Mouse (Mus musculus) left cerebral cortex, postnatal 25 days (tissue): ENCODE measurements around the gene Khsrp. TPM values are rescaled to one million over a fixed set of nuclear protein-coding genes. Genes with fewer than 3 reads are reported as not detected.

ENCODE experiments used
- DNase-seq, 2 experiments: peaks; one replicate each; pipeline ENCODE4 v3.0.0; 2022; ENCODE audit warnings: low spot score in 2 of 2, mixed read lengths in 1 of 2
- intact Hi-C: fragments of 180-260 bp; cut with DNase I; formaldehyde crosslinking; loops from one replicate; pipeline ENCODE4 v1.15.1; 2025
- total RNA-seq, 2 experiments: library from RNA; stranded (reverse); gene quantifications; 2 replicates each; pipeline ENCODE4 v1.2.3; 2021

Khsrp gene
- total RNA-seq, 2 experiments from 2014 or later, result 103 to 110 TPM

GRCm38 (mm10) chr17:57032854-57033253, 1.5 kb upstream of the Khsrp start:
- DNase-seq, result no peak
- intact Hi-C loops, result no loop called here

DNA sequence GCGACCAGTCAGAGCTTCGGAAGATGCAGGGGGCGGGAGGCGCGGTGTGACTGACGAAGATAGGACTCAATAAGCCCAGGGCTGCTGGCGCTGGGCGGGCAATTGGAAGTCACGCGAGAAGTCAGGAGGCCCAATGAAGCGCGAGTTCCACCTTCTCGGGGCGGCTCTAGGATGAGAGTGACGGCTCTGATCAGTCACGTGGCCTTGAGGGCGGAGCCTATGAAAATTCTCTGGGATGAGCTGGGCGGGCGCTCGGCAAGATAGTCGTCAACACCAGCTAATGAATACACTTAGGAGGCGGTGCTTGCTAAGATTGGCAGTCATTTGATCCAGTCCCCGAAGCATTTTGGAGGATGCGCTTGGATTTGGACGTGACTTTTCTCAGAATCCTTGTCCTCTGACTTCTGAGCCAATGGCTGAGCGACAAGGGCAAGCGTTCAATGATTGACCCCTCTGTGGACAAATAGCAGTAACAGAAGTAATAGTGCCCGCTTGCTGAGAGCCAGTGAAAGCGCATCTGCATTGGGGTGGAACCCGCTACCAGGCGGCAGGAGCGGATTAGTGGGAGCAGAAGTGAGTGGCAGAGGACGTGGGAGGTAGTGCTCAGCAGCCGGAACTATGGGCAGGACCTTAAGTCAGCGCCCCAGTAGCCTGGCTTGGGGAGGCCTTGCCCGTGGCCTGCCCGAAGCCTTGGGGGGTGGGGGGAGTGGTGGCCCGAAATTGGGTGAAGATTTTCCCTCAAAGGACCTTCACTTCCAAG, 519 bp upstream of the Khsrp start:
- peak; percentile 100 for DNase-seq
- intact Hi-C loops, result loop anchor here (1.0 kb wide), 1 partner anchor 27 kb away; the partner anchor contains the start of genes Crb3 and Slc25a23

DNA sequence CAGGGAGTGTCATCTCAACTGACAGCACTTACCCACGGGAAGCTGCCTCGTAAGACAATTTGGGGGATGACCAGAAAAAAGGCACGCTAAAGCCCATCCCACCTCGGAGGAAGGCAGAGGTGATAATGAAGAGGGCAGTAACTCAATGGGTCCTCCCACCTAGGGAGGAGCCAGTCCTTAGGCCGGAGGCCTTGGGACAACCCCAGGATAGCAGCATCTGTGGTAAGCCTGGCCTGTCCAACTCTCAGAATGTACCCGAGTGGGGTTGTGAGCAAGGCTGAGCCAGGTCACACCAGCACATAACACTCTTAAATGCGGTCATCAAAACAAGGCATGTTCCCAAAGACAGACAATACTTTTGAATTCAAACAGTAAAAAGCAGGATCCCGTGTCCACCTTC, 1.6 kb downstream of the Khsrp start:
- DNase-seq, result no peak
- intact Hi-C loops, result no loop called here

DNA sequence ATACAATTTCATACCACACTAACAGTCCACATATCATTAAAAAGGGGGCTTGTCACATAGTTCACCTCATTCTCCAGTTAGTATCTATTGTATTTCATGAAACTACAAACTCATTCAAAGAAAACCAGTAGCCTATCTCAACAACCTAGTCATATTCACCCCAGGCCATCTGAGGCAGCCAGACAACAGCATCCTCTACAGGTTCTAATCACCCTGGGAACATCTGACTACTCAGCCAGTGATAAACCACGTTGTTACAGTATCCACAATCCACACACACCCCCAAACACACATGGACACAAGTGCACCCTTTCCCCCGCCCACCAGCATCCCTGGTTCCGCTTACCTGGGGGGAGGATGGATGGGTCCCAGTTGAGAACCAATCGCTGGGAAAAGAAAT, 3.9 kb downstream of the Khsrp start:
- intact Hi-C loops, result no loop called here

DNA sequence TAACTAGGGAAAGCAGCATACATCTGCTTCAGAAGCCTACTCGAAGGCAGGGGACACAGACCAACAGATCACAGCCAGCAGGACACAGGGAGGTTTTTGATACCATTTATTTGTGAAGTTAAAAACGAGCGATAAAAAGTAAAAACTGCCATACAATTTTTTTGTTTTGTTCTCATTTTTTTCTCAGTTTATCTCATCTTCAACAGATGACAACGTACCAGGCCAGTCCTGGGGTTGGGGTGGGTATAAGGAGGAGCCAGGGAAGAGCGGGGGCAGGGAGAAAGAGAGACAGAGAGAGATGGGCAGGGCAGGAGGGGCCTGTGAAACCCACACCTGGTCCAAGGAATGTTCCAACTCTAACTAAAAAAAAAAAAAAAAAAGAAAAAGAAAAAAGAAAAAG, 10.4 kb downstream of the Khsrp start:
- no peak for DNase-seq
- intact Hi-C loops, result no loop called here

More for the DNA sequence above, 3.9 kb downstream of the Khsrp start:
- no peak for DNase-seq

GRCm38 (mm10) chr17:57019693-57020092, 11.6 kb downstream of the Khsrp start:
- DNase-seq, result no peak
- intact Hi-C loops, result no loop called here

- DNase-seq, result no peak
- intact Hi-C loops, result no loop called here
Observed at GRCm38 (mm10) chr17:57012245-57012795, 19.0 kb downstream of the Khsrp start.

DNA sequence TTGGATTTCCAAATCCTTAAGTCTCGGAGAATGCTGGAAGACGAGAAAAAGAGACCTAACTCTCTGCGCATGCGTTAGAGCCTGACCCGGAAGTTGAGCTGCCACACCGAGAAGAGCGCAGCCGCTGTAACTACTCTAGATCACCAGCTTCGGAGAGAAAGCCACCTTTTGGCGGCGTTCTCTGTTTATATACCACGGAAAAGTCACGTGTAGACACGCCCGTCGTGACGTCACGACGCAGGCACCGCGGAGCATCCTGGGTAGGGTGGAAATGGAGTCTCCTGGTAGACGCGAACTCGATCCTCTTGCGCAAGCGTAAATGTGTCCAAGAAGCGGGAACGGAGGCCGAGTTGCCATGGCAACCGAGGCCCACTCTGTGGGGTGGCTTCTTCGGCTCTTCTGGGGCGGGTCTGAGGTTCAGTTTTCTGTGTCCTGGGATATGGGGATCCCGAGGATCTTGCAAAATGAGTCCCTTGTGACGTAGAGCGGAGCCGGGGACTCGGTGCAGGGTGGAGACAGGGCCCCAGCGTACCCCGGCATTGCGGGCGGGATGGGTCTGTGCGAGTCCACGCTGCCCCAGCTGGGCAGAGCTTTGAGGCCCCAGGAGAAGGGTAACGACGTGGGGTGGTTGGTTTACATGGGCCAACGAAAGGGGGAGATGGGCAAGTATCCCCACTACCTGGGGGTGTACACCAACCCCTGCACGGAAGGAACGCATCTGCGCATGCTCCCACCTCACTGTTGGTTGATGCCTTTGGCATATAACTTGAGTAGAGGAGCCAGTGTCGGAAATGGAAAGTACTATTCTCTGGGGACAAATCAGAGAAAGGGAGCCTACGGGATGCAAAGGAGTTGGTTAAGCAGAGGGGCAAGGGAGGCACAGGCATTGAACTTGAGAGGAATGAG, 19.8 kb downstream of the Khsrp start, which contains the start of the genes Gtf2f1 and Gm17949:
Gene Gtf2f1, minus strand, starts transcription at position 53 of the 906 bp plus-strand sequence.
Gene Gm17949, plus strand, starts transcription at position 234 of the 906 bp plus-strand sequence.
- peak; percentile 95 to 99 for DNase-seq
- intact Hi-C loops, result loop anchor here (1.0 kb wide), 3 partner anchors 14 to 48 kb away; partner anchors contain the start of genes Alkbh7, Clpp, Crb3 and Slc25a23

DNA sequence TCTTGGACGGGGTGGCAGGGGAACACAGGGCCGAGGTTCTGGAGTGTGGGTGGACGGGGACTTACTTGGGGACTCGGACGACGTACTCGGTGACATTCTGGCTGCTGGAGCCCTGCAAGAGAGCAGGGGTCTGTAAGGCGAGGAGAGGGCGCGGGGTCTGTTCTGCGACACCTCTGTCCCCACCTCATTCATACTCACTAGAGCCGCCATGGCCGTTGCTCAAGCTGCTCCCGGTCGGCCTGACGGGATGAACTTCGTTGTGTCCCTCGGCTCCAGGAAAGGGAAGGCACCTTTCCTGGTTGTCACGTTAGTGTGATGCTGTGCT, 20.4 kb downstream of the Khsrp start:
- DNase-seq, result no peak
- intact Hi-C loops, result loop anchor here (1.0 kb wide), 3 partner anchors 14 to 48 kb away; partner anchors contain the start of genes Alkbh7, Clpp, Crb3 and Slc25a23

GRCm38 (mm10) chr17:57007137-57007905, 24.0 kb downstream of the Khsrp start:
- intact Hi-C loops, result no loop called here
- no peak for DNase-seq

DNA sequence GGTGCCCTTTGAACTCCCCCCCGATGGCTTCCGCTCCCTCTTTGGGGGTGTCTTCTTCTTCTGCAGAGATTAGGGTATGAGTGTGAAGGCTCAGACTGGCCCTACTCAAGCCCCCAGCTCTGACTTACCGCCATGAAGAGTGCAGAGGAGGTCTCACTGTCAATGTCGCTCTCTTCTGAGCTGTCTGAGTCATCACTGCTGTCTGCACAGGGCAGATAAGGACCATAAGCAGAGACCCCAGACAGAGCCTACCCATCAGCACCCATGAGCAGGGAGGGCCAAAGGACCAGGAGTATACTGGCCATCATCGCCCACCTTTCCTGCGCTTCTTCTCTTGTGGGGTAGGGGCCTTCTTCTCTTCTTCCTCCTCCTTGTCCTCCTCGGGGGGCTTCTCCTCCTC, 27.3 kb downstream of the Khsrp start:
- no peak for DNase-seq
- intact Hi-C loops, result no loop called here

DNA sequence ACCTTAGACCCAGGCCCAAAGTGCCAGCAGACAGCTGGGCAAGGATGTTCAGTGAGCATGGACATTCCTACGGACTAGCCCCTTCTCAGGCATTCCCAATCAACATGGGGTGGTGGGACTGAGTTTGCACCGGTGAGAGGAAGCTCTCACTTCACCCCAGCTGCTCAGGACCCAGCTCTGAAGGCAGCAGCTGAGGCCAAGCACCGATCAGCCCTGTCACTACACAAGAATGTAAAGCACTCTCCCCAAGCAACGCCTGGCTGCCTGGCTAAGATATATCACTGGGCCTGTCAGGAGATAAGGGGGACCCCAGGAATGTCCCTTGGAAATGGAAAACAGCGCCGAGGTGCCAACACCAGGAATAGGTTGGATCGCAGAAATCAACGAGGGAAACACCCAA, 30.1 kb downstream of the Khsrp start:
- DNase-seq, result no peak
- intact Hi-C loops, result no loop called here

DNA sequence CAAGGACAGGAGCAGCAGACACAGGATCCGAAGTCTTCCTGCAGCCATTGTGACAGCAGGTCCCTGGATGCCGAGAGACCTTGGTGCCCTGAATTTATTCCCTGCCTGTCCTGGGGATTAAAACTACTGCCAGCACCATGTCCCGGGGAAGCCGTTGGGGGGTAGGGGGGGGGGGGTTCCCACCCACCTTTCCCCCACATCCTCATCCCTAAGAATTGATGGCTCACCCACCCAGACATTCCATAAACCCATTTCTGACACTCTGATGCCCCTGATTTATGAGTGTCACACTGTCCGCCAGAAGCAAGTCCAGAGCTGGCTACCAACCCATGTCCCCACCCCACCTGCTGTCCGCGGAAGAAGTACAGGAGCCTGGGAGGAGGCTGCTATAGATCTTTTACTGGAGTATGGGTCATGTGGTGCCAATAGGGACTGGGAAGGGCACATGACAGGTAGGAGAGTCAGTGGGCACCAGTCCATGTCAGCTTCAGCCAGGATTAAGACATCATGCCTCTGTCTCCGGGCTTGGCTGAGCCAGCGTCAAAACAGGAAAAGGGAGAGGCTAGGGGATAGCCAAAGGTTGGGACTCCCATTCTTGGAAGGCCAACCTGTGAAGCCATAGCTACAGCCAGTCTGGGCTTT, 31.2 kb downstream of the Khsrp start, which contains the start of gene Pspn:
Gene Pspn, minus strand, starts transcription at position 51 of the 642 bp plus-strand sequence.
- DNase-seq, result no peak
- intact Hi-C loops, result loop anchor here (5.0 kb wide), 2 partner anchors 103 to 167 kb away; no protein-coding TSS in a partner anchor

- intact Hi-C loops, result loop anchor here (5.0 kb wide), 2 partner anchors 102 to 168 kb away; no protein-coding TSS in a partner anchor
- DNase-seq, result no peak
Observed at GRCm38 (mm10) chr17:56999414-56999813, 31.9 kb downstream of the Khsrp start.

GRCm38 (mm10) chr17:56997029-56997667, 34.2 kb downstream of the Khsrp start, which contains the start of gene Alkbh7:
Gene Alkbh7, plus strand, starts transcription at chr17:56997339.
- intact Hi-C loops, result loop anchor here (1.0 to 5.0 kb wide), 3 partner anchors 14 to 170 kb away; partner anchors contain the start of genes Gm17949 and Gtf2f1
- DNase-seq, result peak; percentile 95 to 97

GRCm38 (mm10) chr17:56996506-56996905, 34.8 kb downstream of the Khsrp start:
- no peak for DNase-seq
- intact Hi-C loops, result loop anchor here (5.0 kb wide), 2 partner anchors 99 to 171 kb away; no protein-coding TSS in a partner anchor

DNA sequence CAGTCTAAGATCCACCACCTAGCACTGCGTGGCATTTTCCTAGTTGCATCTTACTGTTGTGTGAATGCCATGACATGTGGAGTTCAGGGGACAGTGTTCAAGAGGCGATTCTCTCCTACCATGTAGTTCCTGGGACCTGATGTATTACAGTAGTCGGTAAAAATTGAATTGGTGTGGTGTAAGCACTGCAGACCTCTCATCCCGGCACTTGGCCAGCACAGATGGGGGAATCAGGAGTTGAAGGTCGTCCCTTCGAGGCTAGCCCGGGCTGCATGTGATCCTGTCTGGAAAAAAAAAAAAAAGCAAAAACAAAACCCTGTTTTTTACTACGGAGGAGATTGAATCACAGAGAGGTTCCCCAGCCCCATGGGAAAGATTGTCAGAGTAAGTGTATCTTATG, 36.3 kb downstream of the Khsrp start:
- DNase-seq, result no peak
- intact Hi-C loops, result loop anchor here (5.0 kb wide), 2 partner anchors 98 to 172 kb away; no protein-coding TSS in a partner anchor

DNA sequence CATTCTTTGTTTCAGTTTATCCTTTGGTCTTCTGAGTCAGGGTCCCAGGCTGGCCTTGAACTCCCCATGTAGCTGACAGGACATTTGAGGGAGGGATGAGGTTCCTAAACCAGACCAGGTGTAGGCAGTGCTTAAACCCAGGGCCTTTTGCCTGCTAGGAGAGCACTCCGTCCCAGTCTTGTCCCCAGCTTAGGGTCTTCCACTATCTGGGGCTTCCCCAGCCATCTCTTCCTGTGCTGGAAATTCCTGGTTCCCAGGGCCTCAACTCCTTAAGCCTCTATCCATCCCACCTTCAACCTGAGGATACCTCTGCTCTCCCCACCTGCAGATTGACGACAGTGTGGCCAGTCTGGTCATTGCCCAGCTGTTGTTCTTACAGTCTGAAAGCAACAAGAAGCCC, 40.4 kb downstream of the Khsrp start:
- no peak for DNase-seq
- intact Hi-C loops, result loop anchor here (1.0 kb wide), 2 partner anchors 20 to 256 kb away; partner anchors contain the start of genes Gm17949 and Gtf2f1
